Mouse (Mus musculus): ENCODE measurements around the gene Numbl.
A peak's percentile ranks its signal among the peaks of the same experiment; 100 is the strongest.
"Not testable (repeated sequence)": the region's sequence is repeated elsewhere in the genome, so short reads cannot be mapped to it uniquely, and the experiment has no call there.

Numbl gene

GRCm38 (mm10) chr7:27258205-27258899 lies at the start of gene Numbl:
Numbl (plus strand) TSS chr7:27258433.
- DNase-seq: peak; percentile 95

GRCm38 (mm10) chr7:27212626-27213025 lies 45.6 kb upstream of the Numbl start:
- DNase-seq: no peak

- no peak for DNase-seq
These were observed 39.6 kb upstream of the Numbl start for GRCm38 (mm10) chr7:27218586-27218985.

GRCm38 (mm10) chr7:27219937-27220336 lies 38.3 kb upstream of the Numbl start:
- DNase-seq: no peak

- no peak for DNase-seq
These were observed 36.3 kb upstream of the Numbl start for GRCm38 (mm10) chr7:27221939-27222338.

GRCm38 (mm10) chr7:27222538-27222937 lies 35.7 kb upstream of the Numbl start:
- DNase-seq: no peak

- no peak for DNase-seq
These were observed 33.2 kb upstream of the Numbl start for GRCm38 (mm10) chr7:27224877-27225575.

GRCm38 (mm10) chr7:27227276-27227675 lies 31.0 kb upstream of the Numbl start:
- no peak for DNase-seq

- DNase-seq: peak; percentile 9
These were observed 30.6 kb upstream of the Numbl start for GRCm38 (mm10) chr7:27227676-27228075.

GRCm38 (mm10) chr7:27228281-27228821 lies 29.9 kb upstream of the Numbl start, which contains the start of gene Itpkc:
Itpkc (minus strand) TSS chr7:27228661.
- DNase-seq: peak; percentile 93

GRCm38 (mm10) chr7:27228865-27229264 lies 29.4 kb upstream of the Numbl start:
- no peak for DNase-seq

GRCm38 (mm10) chr7:27230781-27231180 lies 27.5 kb upstream of the Numbl start:
- no peak for DNase-seq

GRCm38 (mm10) chr7:27231693-27232331 lies 26.4 kb upstream of the Numbl start:
- peak; percentile 37 for DNase-seq

GRCm38 (mm10) chr7:27232781-27233281 lies 25.4 kb upstream of the Numbl start, which contains the start of gene Coq8b:
Coq8b (plus strand) TSS chr7:27233023.
- DNase-seq: peak; percentile 95

GRCm38 (mm10) chr7:27233300-27233699 lies 24.9 kb upstream of the Numbl start:
- DNase-seq: no peak

- no peak for DNase-seq
These were observed 22.5 kb upstream of the Numbl start for GRCm38 (mm10) chr7:27235726-27236125.

- DNase-seq: no peak
These were observed 20.7 kb upstream of the Numbl start for GRCm38 (mm10) chr7:27237527-27237926.

GRCm38 (mm10) chr7:27238568-27238967 lies 19.7 kb upstream of the Numbl start:
- no peak for DNase-seq

GRCm38 (mm10) chr7:27243211-27243610 lies 15.0 kb upstream of the Numbl start:
- no peak for DNase-seq

- not testable (repeated sequence) for DNase-seq
These were observed 14.1 kb upstream of the Numbl start for GRCm38 (mm10) chr7:27244088-27244487.

GRCm38 (mm10) chr7:27249146-27249545 lies 9.1 kb upstream of the Numbl start:
- peak; percentile 52 for DNase-seq

GRCm38 (mm10) chr7:27249928-27250327 lies 8.3 kb upstream of the Numbl start:
- DNase-seq: no peak

GRCm38 (mm10) chr7:27251946-27252345 lies 6.3 kb upstream of the Numbl start:
- DNase-seq: peak; percentile 26
